Mouse (Mus musculus) embryo, embryonic 11 days (tissue): ENCODE results near the gene Ttll6.
"Not testable (repeated sequence)": the region's sequence is repeated elsewhere in the genome, so short reads cannot be mapped to it uniquely, and the experiment has no call there.

ENCODE experiments used
- DNase-seq: peaks from one replicate; pipeline ENCODE4 v3.0.0-alpha.2; 2015

Gene Ttll6

DNA sequence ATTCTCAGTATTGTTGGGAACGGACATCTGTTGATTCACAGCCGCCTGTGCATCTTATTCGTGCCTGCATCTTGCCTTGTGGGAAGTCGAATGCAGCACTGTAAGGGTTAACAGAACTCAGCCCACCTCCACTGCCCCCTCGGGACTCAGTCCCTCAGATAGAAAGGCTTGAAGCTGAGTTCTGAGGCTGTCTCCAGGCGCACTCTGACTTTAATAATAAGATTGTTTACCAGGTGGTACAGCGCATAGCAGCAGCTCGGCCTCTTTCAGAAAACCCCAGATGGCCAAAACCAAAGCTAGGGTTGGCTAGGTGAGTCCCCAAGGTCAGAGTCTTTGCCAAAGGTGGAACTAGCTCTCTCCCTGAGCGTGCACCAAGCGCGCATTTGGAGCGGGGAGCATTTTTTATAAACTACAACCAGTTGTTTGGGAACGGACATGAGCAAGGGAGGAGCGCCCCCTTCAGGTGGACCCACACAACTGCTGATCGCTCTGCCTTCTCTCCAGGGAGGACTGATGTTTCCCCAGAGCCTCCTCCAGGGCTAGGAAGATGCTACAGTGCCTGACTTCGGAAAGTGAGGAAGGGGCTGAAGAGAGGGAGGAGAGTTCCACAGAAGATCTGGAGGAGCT is at the start of gene Ttll6:
Gene Ttll6, plus strand, starts transcription at position 548 of the 627 bp plus-strand sequence.
- DNase-seq, result peak; percentile 78

DNA sequence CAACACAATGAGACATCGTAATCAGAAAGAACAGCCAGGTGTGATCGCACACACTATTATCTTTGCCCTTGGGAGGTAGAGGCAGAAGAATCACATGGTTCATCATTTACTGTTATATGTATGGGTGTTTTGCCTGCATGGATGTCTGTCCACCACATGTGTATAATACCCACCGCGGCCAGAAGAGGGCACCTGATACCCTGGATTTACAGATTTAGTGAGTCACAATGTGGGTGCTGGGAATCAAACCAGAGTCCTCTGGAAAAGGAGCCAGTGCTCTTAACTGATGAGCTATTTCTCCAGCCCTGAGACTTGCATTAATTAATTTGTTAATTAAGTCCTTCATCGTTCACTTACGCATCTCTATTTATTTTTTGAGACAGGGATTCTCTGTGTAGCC is 45.6 kb upstream of the Ttll6 start:
- DNase-seq, result no peak

DNA sequence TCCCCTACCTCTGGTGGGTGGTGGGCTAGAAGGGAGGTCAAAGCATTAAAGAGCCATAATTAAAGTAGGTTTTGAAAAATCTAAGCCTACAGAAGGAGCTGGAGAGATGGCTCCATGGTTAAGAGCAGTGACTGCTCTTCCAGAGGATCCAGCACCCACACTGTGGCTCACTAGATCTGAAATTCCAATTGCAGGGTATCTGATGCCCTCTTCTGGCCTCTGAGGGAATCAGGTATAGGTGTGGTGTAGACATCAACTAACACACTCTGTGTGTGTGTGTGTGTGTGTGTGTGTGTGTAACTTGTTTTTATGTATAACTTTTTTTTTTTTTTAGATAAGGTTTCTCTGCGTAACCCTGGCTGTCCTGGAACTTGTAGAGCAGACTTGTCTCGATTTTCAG is 42.5 kb upstream of the Ttll6 start:
- DNase-seq, result peak; percentile 46

DNA sequence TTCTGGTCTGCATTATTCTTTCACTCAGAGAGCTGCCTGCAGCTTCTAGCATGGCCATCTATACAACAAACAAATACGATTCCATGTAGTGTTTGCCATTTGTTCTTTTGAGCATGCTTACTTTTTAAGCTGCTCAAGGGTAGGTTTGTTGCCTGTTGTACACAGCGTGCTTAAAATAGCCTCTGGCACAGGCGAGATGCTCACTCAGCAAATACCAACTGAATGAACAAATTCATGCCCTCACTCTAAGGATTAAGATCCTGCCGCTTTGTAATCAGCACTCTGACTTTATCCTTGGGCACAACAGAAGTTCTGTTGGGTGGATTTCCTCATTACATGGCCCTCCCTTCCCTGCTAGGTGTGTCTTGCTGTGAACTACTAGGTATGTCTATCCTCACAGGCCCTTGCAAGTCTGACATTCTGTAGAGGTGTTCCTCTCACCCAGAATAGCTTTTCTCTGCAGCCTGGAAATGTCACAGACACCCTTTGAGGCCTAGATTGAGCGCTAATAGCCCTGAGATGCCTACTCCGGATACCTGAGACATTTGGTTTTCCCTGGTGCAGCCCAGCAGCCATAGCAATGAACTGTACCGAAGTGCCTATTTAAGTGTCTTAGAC is 40.8 kb upstream of the Ttll6 start:
- DNase-seq, result no peak

DNA sequence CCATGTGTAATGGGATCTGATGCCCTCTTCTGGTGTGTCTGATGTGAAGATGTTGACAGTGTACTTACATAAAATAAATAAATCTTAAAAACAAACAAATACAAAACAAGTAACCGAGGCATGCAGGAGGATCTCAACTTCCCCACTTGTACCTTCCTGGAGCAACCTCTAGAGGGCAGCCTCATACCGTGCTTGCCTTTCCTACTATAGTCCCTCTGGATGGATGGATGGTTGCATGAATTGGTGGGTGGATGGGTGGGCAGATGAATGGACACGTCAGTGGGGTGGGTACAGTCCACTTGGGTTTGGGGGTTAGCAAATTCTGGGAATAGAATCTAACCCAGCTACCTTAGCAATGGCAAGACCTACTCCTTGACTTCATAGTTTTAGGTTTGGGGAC is 40.2 kb upstream of the Ttll6 start:
- DNase-seq, result peak; percentile 64

DNA sequence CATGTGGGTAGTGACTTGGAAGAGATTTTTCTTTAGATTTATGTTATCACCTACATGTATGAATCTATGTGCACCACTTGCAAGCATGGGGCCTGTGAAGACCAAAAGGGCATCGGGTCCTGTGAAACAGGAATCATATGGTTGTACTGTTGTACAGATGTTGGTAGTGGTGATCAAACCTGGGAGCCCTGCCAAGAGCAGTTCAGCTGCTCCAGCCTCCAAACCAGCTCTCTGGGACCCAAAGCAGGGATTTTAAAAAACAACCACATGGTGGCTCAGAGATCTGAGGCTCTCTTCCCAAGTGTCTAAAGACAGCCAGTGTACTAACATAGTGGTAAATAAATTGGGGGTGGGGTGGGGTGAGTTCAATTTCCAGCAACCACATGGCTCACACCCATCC is 25.2 kb upstream of the Ttll6 start:
- DNase-seq, result no peak

DNA sequence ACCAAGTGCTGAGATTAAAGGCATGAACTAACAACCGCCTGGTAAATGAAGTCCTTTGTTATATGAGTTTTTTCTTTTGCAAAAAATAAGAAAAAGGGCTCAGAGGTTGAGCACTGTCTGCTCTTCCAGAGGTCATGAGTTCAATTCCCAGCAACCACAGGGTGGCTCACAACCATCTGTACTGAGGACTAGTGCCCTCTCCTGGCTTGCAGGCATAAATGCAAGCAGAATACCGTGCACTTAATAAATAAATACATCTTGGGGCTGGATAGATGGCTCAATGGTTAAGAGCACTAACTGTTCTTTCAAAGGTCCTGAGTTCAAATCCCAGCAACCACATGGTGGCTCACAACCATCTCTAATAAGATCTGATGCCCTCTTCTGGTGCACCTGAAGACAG is 22.6 kb upstream of the Ttll6 start:
- not testable (repeated sequence) for DNase-seq

DNA sequence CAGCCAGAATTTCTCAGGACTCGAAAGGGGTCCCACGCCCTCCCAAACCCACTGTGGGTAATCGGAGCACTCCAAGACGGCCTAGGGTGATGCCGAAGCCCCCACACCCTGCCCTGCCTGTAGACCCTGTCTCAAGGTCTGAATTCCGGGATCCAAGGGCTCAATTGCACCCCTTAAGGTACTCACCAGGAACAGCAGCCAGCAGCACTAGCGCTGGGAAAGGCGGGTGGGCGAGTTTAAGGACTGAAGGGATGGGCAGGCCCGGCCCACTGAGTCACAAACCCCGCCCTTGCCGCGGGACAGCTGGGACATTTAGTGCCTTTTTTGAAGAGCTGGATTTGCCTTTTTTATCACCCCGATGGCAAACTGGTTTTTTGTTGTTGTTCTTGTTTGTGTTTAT is 21.8 kb upstream of the Ttll6 start, which contains the start of gene Calcoco2:
Gene Calcoco2, minus strand, starts transcription at position 214 of the 400 bp plus-strand sequence.
- no peak for DNase-seq

DNA sequence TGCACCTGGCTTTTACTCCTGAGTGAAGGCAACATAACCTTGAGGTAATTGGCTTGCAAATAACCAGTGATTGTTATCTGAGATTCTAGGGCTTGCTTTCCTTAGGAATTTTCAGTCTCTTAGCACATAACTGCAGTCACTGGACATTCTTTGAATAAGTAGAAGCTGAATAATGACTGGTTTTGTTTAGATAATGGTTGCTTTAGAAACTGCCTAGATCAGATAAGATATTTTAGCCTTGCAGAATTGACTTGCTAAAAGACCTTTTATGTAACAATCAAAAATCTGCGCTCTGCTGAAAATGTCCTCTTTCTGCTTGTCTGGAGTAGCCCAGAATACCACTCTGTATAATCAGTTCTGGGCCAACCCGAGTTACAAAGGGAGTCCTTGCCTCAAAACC is 19.5 kb upstream of the Ttll6 start:
- DNase-seq, result no peak

DNA sequence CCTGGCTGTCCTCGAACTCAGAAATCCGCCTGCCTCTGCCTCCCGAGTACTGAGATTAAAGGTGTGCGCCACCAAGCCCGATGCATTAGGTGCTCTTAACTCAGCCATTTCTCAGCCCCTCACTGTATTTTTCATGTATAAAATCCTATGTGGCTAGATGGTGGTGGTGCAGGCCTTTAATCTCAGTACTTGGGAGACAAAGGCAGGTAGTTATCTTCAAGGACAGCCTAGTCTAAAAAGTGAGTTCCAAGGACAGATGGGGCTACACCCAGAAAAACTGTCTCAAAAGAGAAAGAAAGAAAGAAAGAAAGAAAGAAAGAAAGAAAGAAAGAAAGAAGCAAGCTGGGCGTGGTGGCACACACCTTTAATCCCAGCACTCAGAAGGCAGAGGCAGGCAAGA is 18.2 kb upstream of the Ttll6 start:
- no peak for DNase-seq

DNA sequence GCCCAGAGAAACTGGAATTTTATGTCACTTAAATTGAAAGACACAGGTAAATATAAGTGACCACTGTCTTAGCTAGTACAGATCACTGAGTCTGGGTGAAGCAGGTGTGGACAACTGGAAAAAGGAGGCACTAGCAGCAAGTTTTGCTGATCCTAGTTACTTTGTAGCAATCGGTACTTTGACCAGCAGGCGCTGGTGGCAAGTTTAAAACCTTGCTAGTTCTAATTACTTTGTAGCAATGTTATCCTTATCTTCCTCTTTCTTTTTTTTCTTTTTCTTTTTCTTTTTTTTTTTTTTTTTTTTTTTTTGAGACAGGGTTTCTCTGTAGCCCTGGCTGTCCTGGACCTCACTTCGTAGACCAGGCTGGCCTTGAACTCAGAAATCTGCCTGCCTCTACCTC is 17.5 kb upstream of the Ttll6 start:
- DNase-seq, result no peak

DNA sequence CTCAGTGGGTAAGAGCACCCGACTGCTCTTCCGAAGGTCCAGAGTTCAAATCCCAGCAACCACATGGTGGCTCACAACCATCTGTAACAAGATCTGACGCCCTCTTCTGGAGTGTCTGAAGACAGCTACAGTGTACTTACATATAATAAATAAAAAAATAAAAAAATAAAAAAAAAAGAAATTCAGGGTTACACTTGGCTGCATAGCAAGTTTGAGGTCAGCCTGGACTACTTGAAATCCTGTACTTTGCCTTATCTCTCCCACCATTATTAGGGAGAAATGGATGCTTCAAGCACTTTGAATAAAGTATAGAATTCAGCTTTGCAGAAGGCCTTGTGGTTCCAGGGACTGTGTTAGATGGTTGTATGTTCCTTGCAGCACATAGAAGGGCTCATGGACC is 16.7 kb upstream of the Ttll6 start:
- not testable (repeated sequence) for DNase-seq

DNA sequence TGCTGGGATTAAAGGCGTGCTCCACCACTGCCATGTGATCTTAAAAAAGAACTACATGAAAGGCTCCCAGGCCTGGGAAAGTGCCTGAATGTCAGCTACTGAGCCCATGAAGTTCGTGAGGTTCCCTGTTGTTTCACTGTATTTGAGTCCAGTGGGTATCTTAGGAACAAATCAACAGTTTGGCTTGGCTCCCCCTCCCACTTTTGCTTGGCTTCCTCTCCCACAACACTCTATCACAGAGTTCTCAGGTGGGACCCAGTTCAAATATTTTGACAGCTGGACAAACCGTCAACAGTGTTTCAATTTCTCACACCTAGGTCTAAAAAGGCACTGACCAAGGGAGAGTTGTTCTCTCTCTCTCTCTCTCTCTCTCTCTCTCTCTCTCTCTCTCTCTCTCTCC is 14.2 kb upstream of the Ttll6 start:
- DNase-seq, result no peak

DNA sequence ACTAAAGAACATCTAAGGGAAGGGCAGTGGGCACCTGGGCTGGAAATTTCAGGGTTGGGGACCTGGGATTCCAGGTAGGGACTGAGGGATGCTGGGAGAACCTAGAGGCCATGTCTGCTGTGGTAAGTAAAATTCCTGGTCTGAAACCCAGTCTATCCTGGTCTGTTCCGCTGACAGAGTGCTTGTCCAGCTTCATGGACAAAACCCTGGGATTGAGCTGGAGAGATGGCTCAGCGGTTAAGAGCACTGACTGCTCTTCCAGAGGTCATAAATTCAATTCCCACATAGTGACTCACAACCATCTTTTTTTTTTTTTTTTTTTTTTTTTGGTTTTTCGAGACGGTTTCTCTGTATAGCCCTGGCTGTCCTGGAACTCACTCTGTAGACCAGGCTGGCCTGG is 10.8 kb upstream of the Ttll6 start:
- not testable (repeated sequence) for DNase-seq

DNA sequence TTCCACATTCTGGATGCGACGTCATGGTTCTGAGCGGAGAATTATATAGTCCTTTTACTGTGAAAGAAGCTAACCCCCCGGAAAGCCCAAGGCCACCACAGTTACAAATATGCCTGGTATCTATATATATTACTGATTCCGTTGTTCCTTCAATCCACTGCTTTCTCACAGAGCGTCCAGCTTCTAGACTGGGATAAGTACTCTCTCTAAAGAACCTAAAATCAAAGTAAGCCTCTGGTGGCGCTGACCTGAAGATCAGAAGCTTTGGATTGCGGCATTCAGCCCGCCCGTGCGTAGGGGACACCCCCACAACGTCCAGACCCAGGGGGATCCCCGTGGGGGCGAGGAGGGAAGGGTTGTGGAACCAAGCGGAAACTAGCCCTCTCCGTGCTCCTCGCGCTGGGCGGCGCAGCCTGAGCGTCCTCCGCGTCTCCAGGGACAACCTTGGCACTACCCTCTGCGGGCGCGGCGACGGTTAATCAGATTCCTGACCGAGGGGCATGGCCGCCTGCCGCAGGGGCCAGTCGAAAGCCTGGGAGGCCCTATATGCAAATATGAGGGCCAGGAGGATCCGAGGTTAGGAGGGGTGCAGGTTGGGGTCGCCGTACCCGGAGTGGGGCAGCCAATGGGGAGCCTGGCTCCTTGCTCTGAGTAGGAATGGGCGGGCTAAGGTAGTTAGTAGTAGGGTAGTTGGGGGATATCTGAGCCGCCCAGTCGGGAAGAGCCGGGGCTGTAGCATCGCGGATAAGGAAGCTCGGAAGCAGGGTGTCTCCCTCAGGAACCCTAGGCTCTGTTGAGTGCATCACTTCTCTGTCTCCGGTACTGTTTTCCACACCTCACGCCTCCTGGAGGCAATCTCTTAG is 9.3 kb upstream of the Ttll6 start:
- DNase-seq, result peak; percentile 52

DNA sequence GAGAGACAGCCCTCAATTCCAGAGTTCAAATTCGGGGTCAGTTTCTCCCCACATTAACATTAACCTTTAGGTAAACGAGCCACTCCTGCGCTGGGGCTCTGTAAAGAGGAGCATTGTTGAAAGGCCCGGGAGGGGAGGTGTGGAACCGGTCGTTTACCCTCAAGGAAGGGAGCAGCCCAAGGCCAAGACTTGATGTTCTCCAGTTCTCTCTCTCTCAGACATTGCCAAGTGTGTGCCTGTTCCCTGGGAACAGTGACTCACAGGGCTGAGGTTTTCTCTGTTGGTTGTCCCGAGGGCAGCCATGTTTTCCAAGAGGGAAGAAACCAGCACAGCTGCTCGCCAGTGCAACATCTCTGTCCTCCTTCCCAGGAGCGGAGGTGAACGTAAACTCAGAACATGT is 3.0 kb upstream of the Ttll6 start:
- no peak for DNase-seq

DNA sequence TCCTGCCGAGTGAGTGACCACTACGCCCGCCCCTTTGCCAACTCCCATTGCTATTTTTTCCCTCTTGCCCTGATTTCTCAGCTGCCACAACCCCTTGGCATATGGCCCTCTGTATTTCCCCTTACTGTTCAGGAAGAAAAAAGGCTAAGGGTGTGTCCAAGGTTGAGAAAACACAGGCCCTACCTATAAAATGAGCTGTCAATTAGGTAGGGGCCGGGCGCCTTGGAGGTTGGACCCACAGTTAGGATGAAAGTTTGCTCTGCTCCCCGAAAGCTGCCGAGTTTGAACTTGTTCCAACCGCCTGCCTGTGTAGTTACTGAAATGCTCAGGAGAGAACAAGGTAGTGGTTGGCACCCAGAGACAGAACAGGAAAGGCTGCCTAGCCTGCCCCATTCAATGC is 2.3 kb downstream of the Ttll6 start:
- DNase-seq, result no peak

DNA sequence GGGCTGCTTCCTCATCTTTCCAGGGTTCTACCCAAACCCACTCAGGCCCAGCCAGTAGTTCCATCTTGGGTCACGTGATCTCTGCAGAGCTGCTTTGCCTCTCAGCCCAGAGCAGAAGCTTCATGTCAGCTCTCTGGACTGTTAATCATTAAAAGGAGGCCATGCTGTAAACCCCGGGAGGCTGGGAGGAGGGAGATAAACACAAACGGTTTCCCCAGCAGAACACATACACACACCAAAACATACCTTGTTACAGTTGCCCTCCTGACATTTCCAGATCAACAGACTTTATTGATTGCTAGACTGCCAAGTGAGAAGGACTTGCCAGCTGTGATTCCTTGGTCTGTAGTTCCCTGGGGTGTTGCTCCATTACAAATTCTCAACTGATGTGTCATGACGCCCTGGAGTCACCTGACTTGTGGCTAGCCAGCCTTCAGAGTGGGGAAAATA is 7.2 kb downstream of the Ttll6 start:
- no peak for DNase-seq

DNA sequence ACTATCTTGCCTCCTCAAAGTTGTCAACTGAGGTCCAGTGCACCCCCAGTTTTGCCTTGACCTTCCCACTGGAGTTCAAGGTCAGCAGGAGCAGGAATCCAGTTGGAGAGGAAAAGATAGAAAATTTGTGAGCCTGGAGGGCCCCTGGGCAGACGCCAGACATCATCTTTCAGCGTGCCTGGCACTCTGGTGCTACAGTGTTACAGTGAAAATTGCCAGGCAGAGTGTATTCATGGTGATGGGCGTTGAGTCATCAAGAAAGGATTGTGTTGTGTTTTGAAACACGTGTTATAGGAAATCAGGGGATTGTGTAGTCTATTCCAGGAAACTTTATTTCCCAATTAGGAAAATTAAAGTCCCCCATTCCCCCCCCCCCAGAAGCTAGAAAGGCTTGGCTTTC is 10.2 kb downstream of the Ttll6 start:
- DNase-seq, result no peak

DNA sequence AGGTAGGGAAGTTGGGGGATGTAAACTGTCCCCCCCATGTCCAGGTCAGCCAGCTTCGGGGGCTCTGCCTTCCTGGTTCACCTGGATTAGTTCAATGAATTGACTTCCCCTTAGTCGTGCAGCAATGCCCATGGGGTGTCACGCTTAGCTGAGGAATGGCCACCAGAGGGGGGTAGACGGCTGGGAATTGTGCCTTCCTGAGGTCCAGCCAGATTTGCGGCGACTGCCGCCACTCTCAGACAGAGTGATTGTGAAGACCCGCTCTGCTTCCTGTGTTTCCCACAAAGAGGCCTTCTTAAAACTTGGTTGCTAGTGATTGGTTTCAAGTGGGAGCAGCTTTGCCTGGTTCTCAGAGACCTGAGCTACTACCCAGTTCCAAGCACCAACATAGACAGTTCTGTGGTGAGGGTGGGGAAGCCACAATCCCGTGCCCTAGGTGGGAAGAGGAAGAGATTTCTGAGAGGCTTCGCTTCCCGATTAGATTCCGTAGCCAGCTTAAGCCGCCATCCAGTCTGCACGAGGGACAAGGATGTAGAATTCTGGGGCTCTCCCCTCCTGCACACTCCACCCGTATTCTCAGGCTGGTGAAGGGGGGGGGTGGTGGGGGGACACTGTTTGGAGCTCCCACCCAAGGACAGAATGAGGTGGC is 12.2 kb downstream of the Ttll6 start:
- DNase-seq, result peak; percentile 89

DNA sequence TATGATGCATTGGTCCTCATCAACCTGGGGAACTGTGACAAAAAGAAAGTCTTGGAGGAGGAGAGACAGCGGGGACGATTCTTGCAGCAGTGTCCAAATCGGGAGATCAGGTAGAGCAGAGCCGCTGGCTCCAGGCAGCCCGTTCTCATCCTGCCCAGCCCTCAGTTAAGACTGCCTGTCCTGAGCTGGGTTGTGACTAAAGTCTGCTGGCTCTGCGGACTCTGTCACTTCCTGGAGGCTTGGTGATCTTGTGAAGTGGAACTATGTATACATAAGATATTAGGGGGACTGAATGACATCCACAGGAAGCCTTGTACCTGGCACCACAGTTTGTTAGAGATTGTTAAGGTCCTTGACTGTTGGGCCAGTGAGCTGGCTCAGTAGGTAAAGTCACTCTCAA is 13.9 kb downstream of the Ttll6 start:
- DNase-seq, result no peak

DNA sequence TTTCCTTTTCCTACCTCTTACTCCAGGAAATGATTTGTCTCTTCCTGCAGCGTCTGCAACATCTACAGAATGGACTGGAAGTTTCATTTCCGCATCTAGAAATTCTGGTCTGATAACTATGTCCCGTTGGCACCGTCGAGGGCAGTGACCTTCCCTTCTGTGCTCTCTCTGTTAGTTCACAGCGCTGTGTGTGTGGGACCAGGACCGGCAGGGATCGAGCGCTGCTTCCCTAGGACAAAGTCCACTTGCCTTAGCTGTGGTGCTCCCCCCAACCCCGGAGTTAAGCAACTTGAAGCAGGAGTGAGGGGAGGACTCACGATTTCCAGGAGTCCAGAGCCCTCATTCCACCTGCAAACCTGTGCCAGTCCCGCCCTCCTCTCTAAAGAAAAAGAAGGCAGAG is 31.2 kb downstream of the Ttll6 start:
- DNase-seq, result no peak

DNA sequence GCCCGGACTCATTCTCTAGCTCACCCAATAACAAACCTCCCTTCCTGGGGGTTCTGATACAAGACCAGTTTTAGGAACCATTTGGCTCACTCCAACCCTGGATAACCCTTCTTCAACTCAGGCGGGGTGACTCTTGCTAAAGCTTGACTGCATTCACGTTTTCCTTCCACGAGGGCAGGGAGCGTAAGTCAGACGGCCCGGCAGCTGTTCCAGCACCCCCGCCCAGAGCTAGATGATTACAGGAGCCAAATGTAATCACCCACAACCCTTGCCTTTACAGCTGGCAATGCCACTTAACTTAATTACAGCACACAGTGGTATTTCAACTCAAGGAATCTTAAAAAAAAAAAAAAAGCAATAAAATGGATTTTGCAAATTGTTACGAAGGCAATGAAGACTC is 34.5 kb downstream of the Ttll6 start:
- DNase-seq, result no peak

DNA sequence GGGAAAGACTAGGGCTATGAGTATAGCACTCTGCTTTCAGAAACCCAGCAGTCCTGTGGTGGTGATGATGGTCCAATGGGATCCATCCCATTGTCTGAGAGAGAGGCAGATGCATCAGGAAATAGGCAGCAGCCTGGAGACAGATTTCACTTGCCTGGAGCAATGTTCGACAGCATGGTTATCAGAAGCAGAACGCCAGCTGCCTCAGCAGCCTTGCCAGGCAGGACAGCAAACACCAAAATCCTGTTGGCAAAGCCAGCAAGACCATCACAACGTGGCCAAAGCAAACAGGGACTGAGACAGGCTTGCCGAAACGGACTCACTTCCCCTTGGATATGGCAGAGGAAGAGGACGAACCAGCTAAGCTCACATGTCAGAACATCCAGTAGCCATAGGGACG is 35.4 kb downstream of the Ttll6 start:
- no peak for DNase-seq
